Mouse (Mus musculus) brain, embryonic 18.5 days (tissue): ENCODE data around the gene Cd86.

ENCODE experiments used
- DNase-seq: peaks from one replicate; pipeline ENCODE4 v3.0.0-alpha.2; 2012; ENCODE audit warnings: low read depth, low spot score

Cd86 gene

GRCm38 (mm10) chr16:36665782-36666181 lies at the start of gene Cd86:
Gene Cd86, minus strand, starts transcription at chr16:36666081.
- no peak for DNase-seq

GRCm38 (mm10) chr16:36711760-36712159 lies 45.9 kb upstream of the Cd86 start:
- DNase-seq: no peak

- no peak for DNase-seq
These were observed 44.9 kb upstream of the Cd86 start for GRCm38 (mm10) chr16:36710794-36711193.

GRCm38 (mm10) chr16:36709405-36709804 lies 43.5 kb upstream of the Cd86 start:
- no peak for DNase-seq

- no peak for DNase-seq
These were observed 42.9 kb upstream of the Cd86 start for GRCm38 (mm10) chr16:36708751-36709150.

- DNase-seq: no peak
These were observed 42.0 kb upstream of the Cd86 start for GRCm38 (mm10) chr16:36707702-36708423.

GRCm38 (mm10) chr16:36700484-36700883 lies 34.6 kb upstream of the Cd86 start:
- no peak for DNase-seq

GRCm38 (mm10) chr16:36697331-36697730 lies 31.4 kb upstream of the Cd86 start:
- no peak for DNase-seq

- DNase-seq: no peak
These were observed 29.0 kb upstream of the Cd86 start for GRCm38 (mm10) chr16:36694798-36695290.

- DNase-seq: no peak
These were observed 28.0 kb upstream of the Cd86 start, which contains the start of gene Ildr1 for GRCm38 (mm10) chr16:36693818-36694413. Gene Ildr1, plus strand, starts transcription at chr16:36693978.

- no peak for DNase-seq
These were observed 25.6 kb upstream of the Cd86 start for GRCm38 (mm10) chr16:36691484-36691883.

GRCm38 (mm10) chr16:36688076-36688475 lies 22.2 kb upstream of the Cd86 start:
- DNase-seq: no peak

GRCm38 (mm10) chr16:36684325-36684918 lies 18.5 kb upstream of the Cd86 start:
- no peak for DNase-seq

GRCm38 (mm10) chr16:36681829-36682228 lies 15.9 kb upstream of the Cd86 start:
- no peak for DNase-seq

GRCm38 (mm10) chr16:36675902-36676301 lies 10.0 kb upstream of the Cd86 start:
- DNase-seq: no peak

- no peak for DNase-seq
These were observed 9.4 kb upstream of the Cd86 start for GRCm38 (mm10) chr16:36675304-36675703.

GRCm38 (mm10) chr16:36674457-36675204 lies 8.8 kb upstream of the Cd86 start:
- no peak for DNase-seq

GRCm38 (mm10) chr16:36673196-36673595 lies 7.3 kb upstream of the Cd86 start:
- DNase-seq: no peak

- no peak for DNase-seq
These were observed 4.7 kb upstream of the Cd86 start for GRCm38 (mm10) chr16:36670590-36670989.

- no peak for DNase-seq
These were observed 652 bp upstream of the Cd86 start for GRCm38 (mm10) chr16:36666448-36667017.

GRCm38 (mm10) chr16:36663484-36663883 lies 2.4 kb downstream of the Cd86 start:
- DNase-seq: no peak

GRCm38 (mm10) chr16:36661330-36661729 lies 4.6 kb downstream of the Cd86 start:
- DNase-seq: no peak
